Comparison of ENCODE assay signal across 8 mouse cellular contexts in genomic region chr2:79634528-79635400, GRCm38 (mm10). TPM values are rescaled to one million over a fixed set of nuclear protein-coding genes. Genes with fewer than 3 reads are reported as not detected.
A peak's percentile ranks its signal among the peaks of the same experiment; 100 is the strongest.
DNase-seq lines count a peak whose midpoint lies in the region; ATAC-seq and TF ChIP-seq lines count a peak whose summit lies in the region.

Gene Itprid2 (plus strand): TSS chr2:79635352.

- H3K36me3 ChIP-seq in hindbrain, embryonic 10.5 days: no peaks in the 10 kb centered on the region
- H3K36me3 ChIP-seq in lung, postnatal 0 days (ENCODE audit: insufficient read depth, low read length): no peaks in the 10 kb centered on the region

- DNase-seq in MN1 (ENCODE audit: low spot score): peak; percentile 97
- DNase-seq in cerebellum, adult 9-10 months: peak; percentile 97
- DNase-seq in hindbrain, embryonic 10.5 days (ENCODE audit: low spot score): peak; percentile 99
- peak; percentile 96 for DNase-seq in layer of hippocampus, adult 9-11 months
- DNase-seq in lung, postnatal 0 days (ENCODE audit: low spot score): peak; percentile 98
- peak; percentile 99 for DNase-seq in ovary, postnatal 14 days (ENCODE audit: low spot score)
- peak; percentile 100 for DNase-seq in thymus, postnatal 14 days

- WGBS in hindbrain, embryonic 10.5 days: 3% methylated on average over 45 of the region's 46 CpGs
- 6% methylated on average over 19 of the region's 46 CpGs for WGBS in lung, postnatal 0 days

- no peaks in the 10 kb centered on the region for H3K27me3 ChIP-seq in hindbrain, embryonic 10.5 days (ENCODE audit: insufficient read depth, poor library complexity, severe bottlenecking)
- H3K27me3 ChIP-seq in lung, postnatal 0 days (replicated peaks; ENCODE audit: insufficient read depth, low read length): no peaks in the 10 kb centered on the region

- peak; percentile 49 for TF ChIP-seq CTCF in lung, postnatal 0 days (IDR thresholded peaks at IDR 0.05)

- H3K27ac ChIP-seq in hindbrain, embryonic 10.5 days: peak within 1 kb of the TSS; percentile 88
- peak within 1 kb of the TSS; percentile 90 for H3K27ac ChIP-seq in lung, postnatal 0 days (ENCODE audit: low read length)

- peaks cover 18% of the 10 kb centered on the region; the same call in 1 of the 2 replicates for H3K4me1 ChIP-seq in hindbrain, embryonic 10.5 days (replicated peaks)
- H3K4me1 ChIP-seq in lung, postnatal 0 days (ENCODE audit: insufficient read depth, low read depth, low read length): 0 out of 2 replicates have a peak, but pooled peaks cover 5% of the 10 kb centered on the region

- ATAC-seq in frontal cortex, adult (ENCODE audit: low TSS enrichment): peak; percentile 77
- ATAC-seq in lung, postnatal 0 days: peak; percentile 100

- H3K9ac ChIP-seq in lung, postnatal 0 days (replicated peaks; ENCODE audit: low read depth): peak within 1 kb of the TSS; percentile 86

- no peak; the same call in 1 of the 2 replicates for TF ChIP-seq EP300 in lung, postnatal 0 days (IDR thresholded peaks at IDR 0.05)

- H3K9me3 ChIP-seq in hindbrain, embryonic 10.5 days: no peaks in the 10 kb centered on the region
- no peaks in the 10 kb centered on the region for H3K9me3 ChIP-seq in lung, postnatal 0 days (ENCODE audit: low read length)

- peak within 1 kb of the TSS; percentile 93 for H3K4me2 ChIP-seq in lung, postnatal 0 days (replicated peaks; ENCODE audit: low read depth, low read length)

- H3K4me3 ChIP-seq in hindbrain, embryonic 10.5 days: peak within 1 kb of the TSS; percentile 77
- H3K4me3 ChIP-seq in lung, postnatal 0 days (ENCODE audit: low read depth, low read length): peak within 1 kb of the TSS; percentile 95

RNA-seq across cellular contexts. Expression of gene Itprid2, which starts in this region (rescaled TPM):
- 5.2 and 6.1 TPM in 2 replicates for polyA plus RNA-seq in hindbrain, embryonic 10.5 days (2016; fragmentation: Nextera tagmentation; extraction: Ambion mirVana)
- polyA plus RNA-seq in lung, postnatal 0 days (2015; fragmentation: Nextera tagmentation; extraction: Ambion mirVana): 7.2 and 7.6 TPM in 2 replicates

Comparison
In these comparisons a context has a peak if more than half of its experiments do, and no peak if none do; other contexts are left out.
1. Peak in every context shown above with its lines: DNase-seq, ATAC-seq, H3K4me3 ChIP-seq and H3K27ac ChIP-seq.